Mouse (Mus musculus) layer of hippocampus, adult 9-10 months (tissue): Measurements from ENCODE around the gene Fgfr1op2.

Experiments used
- DNase-seq: peaks from one replicate; pipeline ENCODE4 v3.0.0; 2022; ENCODE audit warnings: low spot score

The Fgfr1op2 gene

DNA sequence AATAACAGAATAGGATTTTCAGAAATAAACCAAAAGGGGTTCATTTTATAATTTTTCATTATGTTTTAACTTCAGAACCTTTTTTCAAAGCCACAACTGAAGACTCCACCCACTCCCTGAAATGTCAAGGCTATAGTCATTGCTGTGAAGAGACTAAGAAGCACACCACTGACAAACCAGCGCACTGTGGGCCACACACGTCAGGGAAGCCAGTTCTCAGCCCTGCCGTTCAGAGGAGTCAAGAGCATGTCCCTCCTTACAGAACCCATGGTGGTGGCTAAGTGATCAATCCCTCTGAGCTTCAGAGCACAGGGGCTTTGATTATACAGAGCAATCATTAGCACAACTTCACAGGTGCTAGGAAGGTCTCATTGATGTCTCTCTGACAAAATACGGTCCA, 25.6 kb downstream of the Fgfr1op2 start:
- no peak for DNase-seq

DNA sequence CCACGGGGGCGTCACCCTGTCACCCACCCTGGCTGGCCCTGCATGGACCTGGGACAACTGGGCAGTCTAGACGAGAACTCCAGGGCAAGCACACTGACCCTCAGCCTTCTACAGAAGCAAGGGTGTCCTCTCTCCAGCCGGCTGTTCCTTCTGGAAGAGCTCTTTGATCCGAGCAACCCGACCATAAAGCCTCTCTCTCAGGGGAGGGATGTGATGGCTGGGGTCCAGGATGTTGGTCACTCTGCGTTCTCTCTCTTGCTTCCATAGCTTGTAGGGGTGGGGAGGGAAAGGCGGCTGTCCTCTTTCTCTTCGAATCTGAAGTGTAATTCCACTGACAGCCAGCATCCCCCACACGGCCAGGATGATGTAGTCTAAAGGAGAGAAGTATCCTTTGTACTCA, 26.6 kb downstream of the Fgfr1op2 start:
- no peak for DNase-seq

GRCm38 (mm10) chr6:146611385-146611784, 34.4 kb downstream of the Fgfr1op2 start:
- no peak for DNase-seq

DNA sequence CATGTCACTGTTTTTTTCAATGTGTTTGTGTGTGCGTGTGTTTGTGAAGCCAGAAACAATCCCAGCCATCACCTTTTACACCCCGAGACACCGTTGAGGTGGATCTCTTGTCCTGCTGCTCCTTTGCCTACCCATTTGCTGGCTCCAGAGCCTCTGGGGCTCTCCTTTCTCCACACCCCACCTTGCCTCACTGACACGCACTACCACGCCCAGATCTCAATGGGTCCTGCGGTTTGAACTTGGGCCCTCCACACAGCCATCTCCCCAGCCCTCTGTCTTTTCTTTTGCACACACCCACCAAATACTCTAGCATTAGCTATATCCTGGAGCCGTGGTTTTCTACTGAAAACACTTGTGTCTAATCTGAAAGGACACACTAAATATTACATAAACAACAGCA, 34.9 kb downstream of the Fgfr1op2 start:
- no peak for DNase-seq

- DNase-seq, result no peak
These were observed 35.7 kb downstream of the Fgfr1op2 start for GRCm38 (mm10) chr6:146612736-146613135.

DNA sequence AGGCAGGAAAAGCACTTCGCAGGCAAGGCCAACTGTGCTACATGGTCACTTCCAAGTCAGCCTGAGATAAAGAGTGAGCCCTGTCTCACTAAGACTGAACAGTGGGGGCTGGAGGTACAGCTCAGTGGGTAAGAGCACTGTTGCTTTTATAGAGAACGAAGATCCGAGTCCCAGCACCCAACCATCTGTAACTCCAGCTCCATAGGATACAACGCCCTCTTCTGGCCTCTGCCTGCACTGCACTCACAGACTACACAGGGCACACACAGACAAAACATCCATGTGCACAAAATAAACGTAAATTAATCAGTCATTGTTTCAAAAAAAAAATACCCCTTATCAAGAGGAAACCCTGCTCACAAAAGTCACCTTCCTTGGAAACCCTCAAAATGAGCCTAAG, 36.9 kb downstream of the Fgfr1op2 start:
- DNase-seq, result no peak

GRCm38 (mm10) chr6:146614541-146614940, 37.5 kb downstream of the Fgfr1op2 start:
- no peak for DNase-seq

GRCm38 (mm10) chr6:146615891-146616290, 38.9 kb downstream of the Fgfr1op2 start:
- no peak for DNase-seq

DNA sequence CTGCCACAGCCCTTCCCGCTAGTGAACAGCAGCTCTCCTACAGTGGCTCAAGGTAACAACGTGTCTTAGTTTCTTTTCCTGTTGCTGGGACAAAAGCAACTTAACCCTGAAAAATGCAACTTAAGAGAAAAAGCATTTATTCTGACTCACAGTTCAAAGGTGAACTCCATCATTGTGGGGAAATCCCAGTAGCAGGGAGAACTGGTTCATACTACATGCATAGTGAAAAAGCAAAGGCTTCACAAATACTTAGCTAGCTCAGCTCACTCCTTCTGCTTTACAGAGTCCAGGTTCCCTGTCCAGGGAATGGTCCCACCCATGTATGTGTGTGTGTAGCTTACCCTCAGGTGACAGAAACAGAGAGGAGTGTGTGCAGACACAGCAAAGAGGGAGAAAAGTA, 39.7 kb downstream of the Fgfr1op2 start:
- DNase-seq, result no peak

- DNase-seq, result no peak
These were observed 51.1 kb downstream of the Fgfr1op2 start for GRCm38 (mm10) chr6:146628123-146628522.

DNA sequence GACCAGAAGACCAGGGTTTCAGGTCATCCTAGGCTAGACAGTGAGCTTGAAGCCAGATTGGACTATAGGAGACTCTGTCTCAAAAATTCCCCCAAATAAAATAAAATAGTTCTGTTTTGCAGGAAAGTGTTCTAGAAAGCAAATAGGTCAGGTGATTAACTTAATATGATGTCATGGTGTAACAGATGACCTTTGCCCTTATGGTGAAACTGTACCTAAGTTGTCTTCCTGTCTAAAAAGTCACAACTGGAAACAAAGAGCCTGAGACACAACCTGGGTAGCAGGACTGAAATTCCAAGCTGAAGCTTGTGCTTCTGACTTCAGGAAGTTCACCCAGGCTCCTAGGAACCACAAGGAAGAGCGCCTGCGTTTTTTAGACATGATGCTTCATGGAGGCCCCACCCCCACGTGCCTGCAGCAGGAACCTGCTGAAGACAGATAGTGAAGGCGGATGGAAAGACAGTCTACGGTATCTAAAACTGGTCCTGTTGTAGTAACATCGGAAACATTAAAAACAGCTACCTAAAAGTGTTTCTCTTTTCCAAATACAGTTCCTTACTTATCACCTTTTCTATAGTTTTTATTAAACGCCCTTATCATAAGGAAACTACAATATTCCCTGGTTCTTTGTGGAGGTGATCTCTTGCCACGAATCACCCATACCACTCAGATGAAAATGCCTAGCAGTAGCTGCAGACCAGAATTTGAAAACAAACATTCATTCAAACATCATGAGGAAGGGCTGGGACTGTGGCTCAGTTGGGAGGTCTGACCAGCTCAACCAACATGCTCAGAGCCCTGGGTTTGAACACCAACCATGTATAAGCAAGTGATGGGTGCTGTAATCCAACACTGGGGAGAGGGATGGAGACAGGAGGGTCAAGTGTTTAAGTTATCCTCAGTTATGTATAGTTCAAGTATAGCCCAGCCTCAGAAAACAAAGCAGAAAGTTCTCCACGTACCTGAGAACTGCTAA, 53.1 kb downstream of the Fgfr1op2 start:
- no peak for DNase-seq

GRCm38 (mm10) chr6:146630961-146631360, 54.0 kb downstream of the Fgfr1op2 start:
- DNase-seq, result no peak

GRCm38 (mm10) chr6:146631847-146632246, 54.8 kb downstream of the Fgfr1op2 start:
- no peak for DNase-seq

- no peak for DNase-seq
These were observed 55.4 kb downstream of the Fgfr1op2 start for GRCm38 (mm10) chr6:146632403-146632802.

DNA sequence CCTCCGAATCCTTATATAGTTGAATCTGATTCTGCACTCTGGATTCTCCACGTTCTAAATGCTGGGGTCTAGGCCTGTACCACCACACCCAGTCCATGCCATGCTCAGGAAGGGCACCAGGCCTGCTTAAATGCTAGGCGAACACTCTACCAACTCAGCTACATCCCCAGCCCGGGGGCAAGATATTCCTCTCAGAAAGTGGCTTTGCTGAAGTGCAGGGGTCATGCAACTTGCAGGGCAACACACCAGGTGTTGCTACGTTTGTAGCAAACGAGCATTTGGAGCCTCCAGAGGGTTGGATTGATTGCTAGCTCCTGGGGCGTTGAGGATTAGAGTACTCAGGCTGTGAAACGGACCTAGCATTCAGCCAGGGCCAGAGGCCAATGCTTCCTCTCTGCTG, 56.1 kb downstream of the Fgfr1op2 start:
- no peak for DNase-seq

- DNase-seq, result no peak
These were observed 56.6 kb downstream of the Fgfr1op2 start for GRCm38 (mm10) chr6:146633629-146634014.

DNA sequence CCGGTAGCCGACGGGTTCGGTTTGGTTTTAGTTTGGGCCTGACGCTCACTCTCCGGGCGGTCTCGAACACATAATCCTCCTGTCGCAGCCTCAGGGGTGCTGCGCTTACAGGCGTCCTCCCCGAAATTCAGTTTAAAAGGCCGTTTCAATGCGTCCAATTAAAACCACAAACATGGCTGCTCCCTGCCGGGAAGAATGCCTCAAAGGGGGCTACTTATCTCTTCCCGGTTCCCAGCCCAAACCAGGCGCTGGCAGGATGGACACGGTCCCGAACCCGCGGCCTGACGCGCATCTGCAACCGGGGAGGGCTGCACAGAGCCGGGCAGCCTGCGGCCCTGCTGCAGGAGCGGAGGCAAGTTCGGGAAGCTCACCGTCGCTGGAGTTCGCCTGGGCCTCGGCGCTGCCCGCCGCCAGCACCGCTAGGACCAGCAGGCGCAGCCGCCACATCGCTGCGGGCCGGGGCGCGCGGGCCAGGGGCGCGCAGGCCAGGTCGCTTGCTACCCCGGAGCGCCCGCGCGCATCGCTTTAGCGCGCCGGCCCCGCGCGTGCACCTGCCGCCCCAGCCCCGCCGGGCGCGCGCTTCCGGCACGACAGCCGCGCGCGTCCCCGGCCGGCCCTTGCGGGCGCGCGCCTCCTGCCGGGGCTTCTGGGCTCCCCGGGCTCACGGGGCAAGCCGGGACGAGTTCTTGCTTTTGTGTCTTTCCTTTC, 57.2 kb downstream of the Fgfr1op2 start:
- DNase-seq, result no peak

DNA sequence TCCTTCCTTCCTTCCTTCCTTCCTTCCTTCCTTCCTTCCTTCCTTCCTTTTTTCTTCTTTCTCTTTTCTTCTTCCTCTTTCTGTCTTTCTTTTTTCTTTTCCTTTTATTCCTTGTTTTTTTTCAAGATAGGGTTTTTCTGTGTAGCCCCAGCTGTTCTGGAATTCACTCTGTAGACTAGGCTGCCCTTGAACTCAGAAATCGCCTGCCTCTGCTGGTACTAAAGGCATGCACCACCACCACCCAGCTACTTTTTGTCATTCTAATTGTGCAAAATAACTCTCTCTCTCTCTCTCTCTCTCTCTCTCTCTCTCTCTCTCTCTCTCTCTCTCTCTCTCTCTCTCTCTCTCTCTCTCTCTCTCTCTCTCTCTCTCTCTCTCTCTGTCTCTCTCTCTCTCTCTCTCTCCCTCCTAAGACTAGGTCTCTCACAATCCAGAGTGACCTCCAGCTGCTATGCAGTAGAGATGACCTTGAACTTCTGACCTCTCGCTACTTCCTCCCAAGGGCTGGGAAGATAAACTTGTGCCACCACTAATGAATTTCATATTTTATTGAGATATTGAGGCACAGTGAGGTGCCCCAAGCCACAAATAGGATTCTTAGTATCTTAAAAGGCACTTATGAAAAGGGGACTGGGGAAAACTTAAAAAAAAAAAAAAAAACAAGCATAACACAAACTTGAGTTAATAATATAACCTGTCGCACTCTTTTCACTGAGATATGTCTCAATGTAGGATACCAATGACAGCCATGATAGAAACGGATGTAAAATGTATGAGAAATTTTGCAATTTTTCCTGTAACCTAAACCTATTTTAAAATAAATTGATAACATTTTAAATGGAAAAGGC, 58.0 kb downstream of the Fgfr1op2 start:
- DNase-seq, result no peak

- DNase-seq, result no peak
These were observed 59.5 kb downstream of the Fgfr1op2 start for GRCm38 (mm10) chr6:146636482-146636881.

GRCm38 (mm10) chr6:146640068-146640965, 63.3 kb downstream of the Fgfr1op2 start:
- DNase-seq, result no peak

DNA sequence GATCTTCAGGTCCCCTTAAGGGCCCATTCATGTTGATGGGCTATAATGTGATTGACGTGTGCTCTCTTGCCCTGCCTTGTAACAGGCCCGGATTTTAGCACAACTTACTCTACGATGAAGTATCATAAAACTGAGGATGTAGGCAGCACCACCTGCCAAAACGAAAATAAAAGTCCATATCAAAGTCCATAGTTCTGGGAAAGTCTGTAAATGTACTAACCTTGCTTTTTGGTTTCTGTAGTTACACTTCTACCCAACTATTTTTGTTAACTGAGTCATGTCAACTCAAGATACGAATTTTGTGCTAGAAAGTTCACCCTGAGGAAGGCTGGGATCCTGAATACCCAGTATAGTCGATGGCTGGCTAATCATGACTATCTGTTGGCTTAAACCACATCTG, 64.0 kb downstream of the Fgfr1op2 start:
- no peak for DNase-seq
